Mouse (Mus musculus) CH12.LX (cell line): ENCODE measurements around the gene Mllt3. TPM values are rescaled to one million over a fixed set of nuclear protein-coding genes. Genes with fewer than 3 reads are reported as not detected.

Experiments
- DNase-seq: peaks from one replicate; pipeline ENCODE4 v3.0.0-alpha.2; 2013; ENCODE audit errors: extremely low read depth
- H3K27ac ChIP-seq: 2 replicates; pipeline ENCODE4 v1.5.1; 2012; ENCODE audit warnings: low read depth, mild to moderate bottlenecking, control low read depth, moderate library complexity; ENCODE audit not compliant: insufficient read depth
- H3K27me3 ChIP-seq: replicated peaks from 2 replicates; pipeline ENCODE3; 2012; ENCODE audit warnings: inconsistent platforms
- H3K36me3 ChIP-seq, 2 experiments: replicated peaks in 1 of 2; 2 replicates each; pipeline versions ENCODE3 to v1.6.1; 2012; ENCODE audit warnings: inconsistent platforms in 1 of 2, low read length in 1 of 2, mild to moderate bottlenecking in 1 of 2, mixed read lengths in 1 of 2, moderate library complexity in 1 of 2; ENCODE audit not compliant: control insufficient read depth in 1 of 2, insufficient read depth in 1 of 2
- H3K4me1 ChIP-seq, 2 experiments: 2 replicates each; pipeline ENCODE4 v1.6.1; 2012; ENCODE audit warnings: inconsistent platforms in 1 of 2, moderate library complexity in 1 of 2; ENCODE audit not compliant: insufficient read depth in 2 of 2, control insufficient read depth in 1 of 2
- H3K4me2 ChIP-seq: 2 replicates; pipeline ENCODE4 v1.6.1; 2012; ENCODE audit warnings: low read depth, mild to moderate bottlenecking, control low read depth; ENCODE audit not compliant: poor library complexity, insufficient read depth, severe bottlenecking
- H3K4me3 ChIP-seq, 3 experiments: fragments of 150-350 bp in 1 of 3; sonication (generic) in 1 of 3; replicated peaks in 1 of 3; 2 replicates each; pipeline versions ENCODE3 to v1.5.1; 2011 to 2012; ENCODE audit warnings: low read depth in 2 of 3, low read length in 2 of 3, mild to moderate bottlenecking in 2 of 3, moderate library complexity in 2 of 3, control low read depth in 1 of 3, improper control_type of control experiment in 1 of 3, inconsistent platforms in 1 of 3, mixed read lengths in 1 of 3; ENCODE audit not compliant: poor library complexity in 1 of 3
- H3K79me2 ChIP-seq: replicated peaks from 2 replicates; pipeline ENCODE4 v1.6.1; 2012; ENCODE audit warnings: mild to moderate bottlenecking, moderate library complexity; ENCODE audit not compliant: control insufficient read depth, poor library complexity, insufficient read depth, severe bottlenecking; ENCODE audit errors: extremely low read depth
- H3K9ac ChIP-seq: 2 replicates; pipeline ENCODE4 v1.6.1; 2012; ENCODE audit warnings: low read depth, mild to moderate bottlenecking, control low read depth, moderate library complexity; ENCODE audit not compliant: insufficient read depth
- H3K9me3 ChIP-seq: replicated peaks from 2 replicates; pipeline ENCODE3; 2012; ENCODE audit warnings: low read length, inconsistent platforms, mixed read lengths
- BHLHE40 ChIP-seq: IDR thresholded peaks from 2 replicates; pipeline ENCODE4 v1.6.1; 2011; ENCODE audit warnings: mild to moderate bottlenecking, low read depth, low read length, improper control_type of control experiment
- CHD2 ChIP-seq: IDR thresholded peaks from 2 replicates; pipeline ENCODE4 v1.6.1; 2011; ENCODE audit warnings: low read length, improper control_type of control experiment
- CTCF ChIP-seq, 2 experiments: IDR thresholded peaks in 1 of 2; conservative IDR thresholded peaks in 1 of 2; 2 replicates each; pipeline ENCODE4 v1.5.1; 2011 to 2012; ENCODE audit warnings: low read depth in 2 of 2, low read length in 2 of 2, improper control_type of control experiment in 1 of 2, inconsistent platforms in 1 of 2, mild to moderate bottlenecking in 1 of 2, moderate library complexity in 1 of 2
- E2F4 ChIP-seq: IDR thresholded peaks from 2 replicates; pipeline ENCODE4 v1.6.1; 2011; ENCODE audit warnings: low read depth, low read length, improper control_type of control experiment; ENCODE audit not compliant: insufficient replicate concordance
- ELF1 ChIP-seq: IDR thresholded peaks from 2 replicates; pipeline ENCODE4 v1.6.1; 2014; ENCODE audit warnings: low read depth, mild to moderate bottlenecking, inconsistent platforms, low read length, improper control_type of control experiment
- ETS1 ChIP-seq: conservative IDR thresholded peaks from 2 replicates; pipeline ENCODE4 v1.6.1; 2012; ENCODE audit warnings: low read depth, mild to moderate bottlenecking, inconsistent platforms, low read length, improper control_type of control experiment, moderate library complexity
- IRF4 ChIP-seq: IDR thresholded peaks from 2 replicates; pipeline ENCODE4 v1.6.1; 2014; ENCODE audit warnings: low read depth, mild to moderate bottlenecking, inconsistent platforms, low read length, improper control_type of control experiment
- JUND ChIP-seq: conservative IDR thresholded peaks from 2 replicates; pipeline ENCODE4 v1.6.1; 2011; ENCODE audit warnings: low read depth, low read length, improper control_type of control experiment
- MAFK ChIP-seq: IDR thresholded peaks from 2 replicates; pipeline ENCODE4 v1.6.1; 2011; ENCODE audit warnings: low read length, improper control_type of control experiment; ENCODE audit not compliant: insufficient replicate concordance
- MAX ChIP-seq: IDR thresholded peaks from 2 replicates; pipeline ENCODE4 v1.6.1; 2011; ENCODE audit warnings: low read length, improper control_type of control experiment
- MAZ ChIP-seq: IDR thresholded peaks from 2 replicates; pipeline ENCODE4 v1.6.1; 2012; ENCODE audit warnings: low read depth, mild to moderate bottlenecking, inconsistent platforms, low read length, improper control_type of control experiment, moderate library complexity
- MYC ChIP-seq: IDR thresholded peaks from 2 replicates; pipeline ENCODE4 v1.6.1; 2011; ENCODE audit warnings: low read depth, mild to moderate bottlenecking, improper control_type of control experiment, low read length
- POLR2A ChIP-seq: IDR thresholded peaks from 2 replicates; pipeline ENCODE4 v1.6.1; 2011; ENCODE audit warnings: low read depth, mild to moderate bottlenecking, improper control_type of control experiment, low read length
- POLR2AphosphoS2 ChIP-seq: IDR thresholded peaks from 2 replicates; pipeline ENCODE4 v1.6.1; 2011; ENCODE audit warnings: low read depth, low read length, improper control_type of control experiment
- SIN3A ChIP-seq: IDR thresholded peaks from 2 replicates; pipeline ENCODE4 v1.6.1; 2012; ENCODE audit warnings: low read length, improper control_type of control experiment, inconsistent platforms
- SMC3 ChIP-seq: IDR thresholded peaks from 2 replicates; pipeline ENCODE4 v1.6.1; 2011; ENCODE audit warnings: low read depth, low read length, improper control_type of control experiment
- ZNF384 ChIP-seq: IDR thresholded peaks from 2 replicates; pipeline ENCODE4 v1.6.1; 2012; ENCODE audit warnings: low read depth, low read length, improper control_type of control experiment, inconsistent platforms
- dilution Hi-C: fragments of 300-500 bp; cut with MboI; formaldehyde crosslinking; loops from 2 replicates; pipeline ENCODE4 v1.14.3; 2020; ENCODE audit warnings: low sequenced_read_pairs; ENCODE audit not compliant: extremely low pct_unique_long_range_greater_than_20kb, extremely low pct_ligation_motif_present
- in situ Hi-C: fragments of 300-500 bp; cut with MboI; formaldehyde crosslinking; loops from 3 replicates; pipeline ENCODE4 v1.14.3; 2019; ENCODE audit warnings: low sequenced_read_pairs, low pct_ligation_motif_present, low pct_unique_long_range_greater_than_20kb, mixed read lengths
- polyA plus RNA-seq: library from polyadenylated mRNA; unstranded; fragments of >175 nt; gene quantifications from 2 replicates; pipeline ENCODE4 v1.2.1, GENCODE M21; 2012; ENCODE audit warnings: low read depth; ENCODE audit not compliant: insufficient read length
- total RNA-seq, 2 experiments: library from RNA; depleted of rRNA; stranded (reverse); fragments of 300-350 nt in 1 of 2; fragments of >200 nt in 1 of 2; gene quantifications; 2 replicates each; pipeline ENCODE4 v1.2.3; 2012 to 2014

The Mllt3 gene
- total and polyA plus RNA-seq, 3 experiments: 8.3 to 20.9 (median 10.1) TPM

DNA sequence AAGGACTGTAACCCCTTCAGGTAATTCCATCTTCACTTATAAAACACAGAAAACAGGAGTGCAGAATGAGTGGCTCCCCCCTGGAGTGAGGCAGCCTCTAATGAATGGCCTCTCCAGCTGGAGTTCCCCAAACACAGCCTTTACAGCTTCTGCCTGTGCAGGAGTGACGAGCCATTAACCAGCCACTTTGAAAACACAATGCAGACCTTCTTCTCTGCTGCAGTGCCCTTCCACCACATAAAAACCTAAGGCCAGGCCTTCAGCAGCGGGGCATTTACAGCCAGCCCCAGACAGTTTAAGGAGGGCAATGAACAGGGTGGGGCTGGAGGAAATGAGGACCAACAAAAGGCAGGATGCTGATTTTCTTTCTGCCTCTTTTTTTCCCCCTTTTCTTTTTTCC, 198.9 kb downstream of the Mllt3 start:
- TF ChIP-seq MAX: no peak
- TF ChIP-seq MAZ: no peak
- no peak for TF ChIP-seq ZNF384
- no peak for TF ChIP-seq CTCF (conservative IDR thresholded peaks at IDR 0.05 in 1 of 2, IDR thresholded peaks at IDR 0.05 in 1 of 2; ENCODE audit: low read depth in 2 of 2, low read length in 2 of 2)
- TF ChIP-seq IRF4: no peak
- no peak for TF ChIP-seq MYC
- no peak for TF ChIP-seq E2F4
- TF ChIP-seq SIN3A: no peak
- TF ChIP-seq ETS1: no peak
- TF ChIP-seq CHD2: no peak
- no peak for TF ChIP-seq JUND
- TF ChIP-seq MAFK: no peak
- TF ChIP-seq POLR2AphosphoS2: no peak
- no peak for TF ChIP-seq POLR2A
- Histone ChIP-seq H3K4me1 (peaks cover 3 to 14% of the 10 kb centered on the region in 2 experiments; a peak in 2 of 4 replicates), H3K4me3 (no peak overlapping the region), H3K4me2 (no peak overlapping the region), H3K9me3 (no peaks in the 10 kb centered on the region), H3K9ac (no peak overlapping the region), H3K79me2 (no peaks in the 10 kb centered on the region), H3K27ac (no peak overlapping the region), H3K36me3 (peaks cover 0 to 4% of the 10 kb centered on the region in 2 experiments), H3K27me3 (no peaks in the 10 kb centered on the region)
- in situ Hi-C loops: no loop called here
- dilution Hi-C loops: no loop called here
- DNase-seq: no peak

DNA sequence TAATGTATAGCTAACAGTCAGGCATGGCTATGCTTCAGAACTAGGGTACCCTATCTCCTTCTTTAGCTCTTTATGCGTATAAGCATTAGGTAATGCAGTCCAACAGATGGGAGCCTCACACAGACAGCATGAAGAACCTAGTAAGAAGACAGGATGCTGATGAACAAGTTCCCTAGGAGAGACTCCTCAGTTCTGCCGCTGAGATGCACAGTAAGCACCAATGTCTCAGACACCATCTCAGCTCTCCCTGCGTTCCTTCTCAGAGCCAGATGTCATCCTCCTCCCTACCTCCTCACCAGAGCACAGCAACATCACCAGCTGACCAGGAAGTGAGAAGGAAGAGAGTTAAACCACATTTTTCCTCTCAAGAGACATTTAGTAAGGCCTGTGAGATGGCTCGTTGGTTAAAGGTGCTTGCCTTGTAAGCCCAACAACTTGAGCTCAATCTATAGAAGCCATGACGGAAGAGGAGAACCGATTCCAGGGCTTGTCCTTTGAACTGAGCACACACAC, 202.3 kb downstream of the Mllt3 start:
- no peaks in the 10 kb centered on the region for H3K79me2 ChIP-seq
- H3K9me3 ChIP-seq: no peaks in the 10 kb centered on the region
- no peak overlapping the region for H3K27ac ChIP-seq
- H3K27me3 ChIP-seq: no peaks in the 10 kb centered on the region
- peaks cover 3 to 18% of the 10 kb centered on the region in 2 experiments; a peak in 2 of 4 replicates for H3K4me1 ChIP-seq
- H3K36me3 ChIP-seq: peaks cover 0 to 2% of the 10 kb centered on the region in 2 experiments
- H3K9ac ChIP-seq: no peak overlapping the region
- dilution Hi-C loops: no loop called here
- TF ChIP-seq BHLHE40 (0 out of 2 replicates have a peak, but pooled peaks have one; percentile 16), SMC3 (no peak), ELF1 (peak; percentile 48; the same call in 1 of the 2 replicates)
- in situ Hi-C loops: no loop called here
- no peak overlapping the region for H3K4me3 ChIP-seq
- no peak overlapping the region for H3K4me2 ChIP-seq
- DNase-seq: peak; percentile 42
